Mouse (Mus musculus) liver, embryonic 14.5 days (tissue): ENCODE data around the gene Ncoa6. TPM values are rescaled to one million over a fixed set of nuclear protein-coding genes. Genes with fewer than 3 reads are reported as not detected.

Experiments
- ATAC-seq: fragments of 200-750 bp; cut with Nextera tagmentation; 2 replicates; pipeline ENCODE4 v1.8.0; 2017; ENCODE audit warnings: moderate number of reproducible peaks, mild to moderate bottlenecking, moderate library complexity; ENCODE audit not compliant: insufficient read depth
- DNase-seq, 3 experiments: peaks; one replicate each; pipeline ENCODE4 v3.0.0-alpha.2; 2012 to 2013; ENCODE audit warnings: low read depth in 3 of 3, low spot score in 3 of 3
- H3K27ac ChIP-seq: fragments of 300-500 bp; sonication (generic); 2 replicates; pipeline ENCODE4 v1.5.1; 2014; ENCODE audit warnings: moderate library complexity, mild to moderate bottlenecking, control low read depth, inconsistent platforms
- H3K27me3 ChIP-seq: fragments of 300-500 bp; sonication (generic); 2 replicates; pipeline ENCODE4 v1.6.1; 2014; ENCODE audit warnings: mild to moderate bottlenecking, low read length, moderate library complexity; ENCODE audit not compliant: control insufficient read depth, insufficient read depth
- H3K36me3 ChIP-seq: fragments of 300-500 bp; sonication (generic); replicated peaks from 2 replicates; pipeline ENCODE4 v1.6.1; 2014; ENCODE audit warnings: low read depth; ENCODE audit not compliant: control insufficient read depth, insufficient read depth
- H3K4me1 ChIP-seq, 2 experiments: fragments of 200-500 bp in 1 of 2; fragments of 300-500 bp in 1 of 2; sonication (generic) in 1 of 2; replicated peaks; 2 replicates each; pipeline ENCODE4 v1.6.1; 2012 to 2014; ENCODE audit warnings: antibody characterized with exemption in 1 of 2, inconsistent platforms in 1 of 2, low read length in 1 of 2; ENCODE audit not compliant: control insufficient read depth in 2 of 2, insufficient read depth in 2 of 2
- H3K4me2 ChIP-seq: fragments of 300-500 bp; sonication (generic); 2 replicates; pipeline ENCODE4 v1.6.1; 2014; ENCODE audit warnings: low read depth, mild to moderate bottlenecking, control low read depth, moderate library complexity
- H3K4me3 ChIP-seq, 2 experiments: fragments of 200-500 bp in 1 of 2; fragments of 300-500 bp in 1 of 2; sonication (generic) in 1 of 2; 2 replicates each; pipeline ENCODE4 v1.5.1; 2012 to 2014; ENCODE audit warnings: low read depth in 2 of 2, low read length in 2 of 2, mild to moderate bottlenecking in 2 of 2, control low read depth in 1 of 2, inconsistent platforms in 1 of 2, moderate library complexity in 1 of 2; ENCODE audit not compliant: insufficient read depth in 1 of 2
- H3K9ac ChIP-seq: fragments of 300-500 bp; sonication (generic); replicated peaks from 2 replicates; pipeline ENCODE4 v1.6.1; 2014; ENCODE audit warnings: mild to moderate bottlenecking, control low read depth, moderate library complexity
- H3K9me3 ChIP-seq: fragments of 300-500 bp; sonication (generic); 2 replicates; pipeline ENCODE4 v1.6.1; 2016; ENCODE audit warnings: low read length, mixed read lengths; ENCODE audit not compliant: control insufficient read depth
- CTCF ChIP-seq: IDR thresholded peaks from 2 replicates; pipeline ENCODE4 v1.5.1; 2016; ENCODE audit warnings: antibody characterized with exemption, low read depth, control low read depth
- EP300 ChIP-seq: IDR thresholded peaks from 2 replicates; pipeline ENCODE4 v1.6.1; 2016; ENCODE audit warnings: antibody characterized with exemption, low read depth
- WGBS: fragments of 180-500 bp; shearing (Covaris S2); extraction: QIAGEN DNeasy Blood & Tissue Kit; methylation state at CpG from one replicate; pipeline ENCODE4 v1.1.7; 2014; ENCODE audit not compliant: insufficient replicate concordance; 5-methylcytosine and 5-hydroxymethylcytosine counted together
- polyA plus RNA-seq, 2 experiments: library from polyadenylated mRNA; depleted of rRNA in 1 of 2; stranded (reverse) in 1 of 2; unstranded in 1 of 2; fragments of >200 nt; fragmentation: Nextera tagmentation in 1 of 2; extraction: Ambion mirVana in 1 of 2; gene quantifications; 2 replicates each; pipeline versions ENCODE4 v1.2.1 to v1.2.3; 2012 to 2014

Gene Ncoa6
- polyA plus RNA-seq (2012; rRNA removed) (8.4 and 9.0 TPM in 2 replicates), polyA plus RNA-seq (2014; fragmentation: Nextera tagmentation; extraction: Ambion mirVana) (6.5 and 8.9 TPM in 2 replicates)

DNA sequence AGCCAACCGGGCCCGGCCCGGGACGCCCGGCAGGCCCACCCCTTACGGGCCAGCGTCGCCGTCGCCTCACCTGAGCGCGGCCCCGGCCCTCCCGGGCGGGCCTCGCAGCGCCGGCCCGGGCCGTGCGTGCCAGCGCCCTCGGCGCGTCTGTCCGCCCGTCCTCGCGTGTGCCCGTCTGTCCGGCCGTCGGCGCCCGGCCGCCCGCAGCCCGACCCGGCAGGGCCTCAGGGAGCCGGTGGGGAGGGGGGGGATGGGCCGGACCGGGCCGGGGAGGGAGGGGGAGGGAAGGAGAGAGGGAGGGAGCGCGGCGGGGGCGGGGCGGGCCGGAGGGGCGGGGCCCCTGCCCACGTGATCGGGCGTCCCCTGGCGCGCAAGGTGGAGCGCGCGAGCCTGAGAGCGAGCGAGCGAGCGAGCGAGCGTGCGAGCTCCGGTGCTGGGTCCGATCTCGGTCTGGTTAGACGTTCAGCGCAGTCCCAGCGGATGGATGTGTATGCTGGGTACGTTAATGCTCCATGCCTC, at the start of gene Ncoa6:
TSS of gene Ncoa6 (minus strand) at position 325 of the 519 bp plus-strand sequence.
- peak; percentile 63 to 64 (median 64) for DNase-seq
- ATAC-seq: peak; percentile 88
- under 1% methylated on average over 60 of the region's 72 CpGs for WGBS
- no peaks in the 10 kb centered on the region for H3K36me3 ChIP-seq
- peak within 1 kb of the TSS; percentile 95 for H3K4me2 ChIP-seq
- H3K4me1 ChIP-seq: peaks cover 9 to 16% of the 10 kb centered on the region in 2 experiments
- H3K9ac ChIP-seq: peak within 1 kb of the TSS; percentile 92
- H3K4me3 ChIP-seq: peak within 1 kb of the TSS; percentile 85 to 96
- H3K9me3 ChIP-seq: no peaks in the 10 kb centered on the region
- TF ChIP-seq EP300 (no peak), CTCF (no peak)
- no peaks in the 10 kb centered on the region for H3K27me3 ChIP-seq
- H3K27ac ChIP-seq: peak within 1 kb of the TSS; percentile 42

DNA sequence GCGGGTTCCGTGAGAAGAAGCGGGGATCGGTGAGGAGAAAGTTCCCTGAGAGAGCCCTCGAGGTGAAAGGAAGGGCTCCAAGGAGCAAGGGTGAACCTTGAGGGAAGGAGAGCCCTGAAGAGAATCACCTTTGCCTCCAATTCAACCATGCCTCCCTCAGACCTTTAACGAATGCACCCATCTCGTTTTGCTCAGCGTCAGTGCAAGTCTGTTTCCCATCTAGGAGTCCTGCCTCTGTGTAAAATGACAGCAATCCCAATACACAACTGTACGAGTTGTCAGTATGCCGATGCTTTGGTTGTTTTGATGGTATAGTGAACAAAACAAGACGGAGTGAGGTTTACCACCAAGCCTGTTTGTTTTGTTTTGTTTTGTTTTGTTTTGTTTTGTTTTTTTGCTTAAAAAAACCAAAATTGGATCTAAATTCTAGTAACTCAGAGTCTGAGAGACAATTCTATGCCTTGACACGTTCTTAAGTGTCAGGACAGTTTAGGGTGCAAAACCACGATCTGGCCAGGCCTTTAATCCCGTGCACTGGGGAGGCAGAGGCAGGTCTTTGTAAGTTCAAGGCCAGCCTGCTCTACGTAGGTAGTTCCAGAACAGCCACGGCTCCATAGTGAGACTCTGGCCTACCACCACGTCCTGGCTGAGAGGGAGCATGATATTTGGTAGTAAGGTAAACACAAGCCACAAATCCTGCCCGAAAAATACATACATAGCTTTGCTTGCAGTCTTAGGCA, 45.0 kb upstream of the Ncoa6 start:
- Histone ChIP-seq H3K9me3 (no peaks in the 10 kb centered on the region), H3K27me3 (peaks cover 12% of the 10 kb centered on the region), H3K4me2 (peak overlapping the region; percentile 92), H3K36me3 (no peaks in the 10 kb centered on the region), H3K4me3 (peak overlapping the region; percentile 77 to 92), H3K9ac (peak overlapping the region; percentile 91), H3K4me1 (peaks cover 12% of the 10 kb centered on the region in 2 experiments), H3K27ac (peak overlapping the region; percentile 75)
- TF ChIP-seq EP300 (no peak), CTCF (no peak)
- DNase-seq (no peak), ATAC-seq (no peak)
- 21% methylated on average over 18 of the region's 18 CpGs for WGBS

- Histone ChIP-seq H3K9ac (peak within 1 kb of the TSS; percentile 91), H3K27me3 (peaks cover 12% of the 10 kb centered on the region), H3K9me3 (no peaks in the 10 kb centered on the region), H3K4me3 (peak within 1 kb of the TSS; percentile 77 to 92), H3K4me1 (peaks cover 12% of the 10 kb centered on the region in 2 experiments), H3K4me2 (peak within 1 kb of the TSS; percentile 92), H3K36me3 (no peaks in the 10 kb centered on the region), H3K27ac (peak within 1 kb of the TSS; percentile 75)
- TF ChIP-seq EP300: no peak
- peak; percentile 92 for TF ChIP-seq CTCF
- DNase-seq (peak; percentile 98), ATAC-seq (peak; percentile 98)
- WGBS: 3% methylated on average over 70 of the region's 70 CpGs
These were observed 44.0 kb upstream of the Ncoa6 start, which contains the start of the genes Acss2 and Ggt7 for GRCm38 (mm10) chr2:155517455-155518423. TSS of gene Acss2 (plus strand) at chr2:155517948. TSS of gene Ggt7 (minus strand) at chr2:155518237.

GRCm38 (mm10) chr2:155515941-155516340, 42.2 kb upstream of the Ncoa6 start:
- Histone ChIP-seq H3K9ac (no peak overlapping the region), H3K4me1 (peaks cover 12% of the 10 kb centered on the region in 2 experiments), H3K4me3 (no peak overlapping the region), H3K27me3 (peaks cover 12% of the 10 kb centered on the region), H3K4me2 (no peak overlapping the region), H3K36me3 (no peaks in the 10 kb centered on the region), H3K27ac (no peak overlapping the region), H3K9me3 (no peaks in the 10 kb centered on the region)
- ATAC-seq: no peak
- TF ChIP-seq EP300 (no peak), CTCF (peak; percentile 97)
- WGBS: 3% methylated on average over 1 of the region's 1 CpGs
- peak in 1 of 3 experiments; percentile 52 for DNase-seq
